Mouse (Mus musculus) hindbrain, embryonic 14.5 days (tissue): Measurements from ENCODE around the gene Fkbp4. TPM values are rescaled to one million over a fixed set of nuclear protein-coding genes. Genes with fewer than 3 reads are reported as not detected.

Experiments
- ATAC-seq: fragments of 200-750 bp; cut with Nextera tagmentation; 2 replicates; pipeline ENCODE4 v1.8.0; 2017; ENCODE audit warnings: moderate number of reproducible peaks, mild to moderate bottlenecking, moderate TSS enrichment, moderate library complexity; ENCODE audit not compliant: low FRiP score
- DNase-seq: peaks from one replicate; pipeline ENCODE4 v3.0.0-alpha.2; 2015; ENCODE audit warnings: low spot score
- H3K27ac ChIP-seq: fragments of 300-500 bp; sonication (generic); 2 replicates; pipeline ENCODE4 v1.5.1; 2014; ENCODE audit warnings: mild to moderate bottlenecking, moderate library complexity
- H3K27me3 ChIP-seq: fragments of 300-500 bp; sonication (generic); 2 replicates; pipeline ENCODE4 v1.6.1; 2014; ENCODE audit warnings: mild to moderate bottlenecking, low read length, mixed read lengths; ENCODE audit not compliant: control insufficient read depth, insufficient read depth
- H3K36me3 ChIP-seq: fragments of 300-500 bp; sonication (generic); replicated peaks from 2 replicates; pipeline ENCODE4 v1.6.1; 2014; ENCODE audit not compliant: control insufficient read depth, insufficient read depth
- H3K4me1 ChIP-seq: fragments of 300-500 bp; sonication (generic); replicated peaks from 2 replicates; pipeline ENCODE4 v1.6.1; 2014; ENCODE audit warnings: antibody characterized with exemption, low read length, mixed read lengths; ENCODE audit not compliant: control insufficient read depth, insufficient read depth
- H3K4me2 ChIP-seq: fragments of 300-500 bp; sonication (generic); replicated peaks from 2 replicates; pipeline ENCODE4 v1.6.1; 2014; ENCODE audit warnings: mild to moderate bottlenecking, moderate library complexity
- H3K4me3 ChIP-seq: fragments of 300-500 bp; sonication (generic); replicated peaks from 2 replicates; pipeline ENCODE4 v1.5.1; 2014; ENCODE audit warnings: mild to moderate bottlenecking, low read length
- H3K9ac ChIP-seq: fragments of 300-500 bp; sonication (generic); 2 replicates; pipeline ENCODE4 v1.6.1; 2014
- H3K9me3 ChIP-seq: fragments of 300-500 bp; sonication (generic); 2 replicates; pipeline ENCODE4 v1.6.1; 2016; ENCODE audit warnings: low read length; ENCODE audit not compliant: control insufficient read depth
- WGBS: fragments of 180-500 bp; shearing (Covaris S2); extraction: QIAGEN DNeasy Blood & Tissue Kit; methylation state at CpG from one replicate; pipeline ENCODE4 v1.1.7; 2014; 5-methylcytosine and 5-hydroxymethylcytosine counted together
- polyA plus RNA-seq: library from polyadenylated mRNA; unstranded; fragments of >200 nt; fragmentation: Nextera tagmentation; extraction: Ambion mirVana; gene quantifications from 2 replicates; pipeline ENCODE4 v1.2.1, GENCODE M21; 2014

Gene Fkbp4
- polyA plus RNA-seq, 1 experiment from 2014 or later, result 293 TPM

- ATAC-seq (no peak), DNase-seq (no peak)
- no peaks in the 10 kb centered on the region for H3K27me3 ChIP-seq
- no peaks in the 10 kb centered on the region for H3K4me1 ChIP-seq
- H3K9ac ChIP-seq, result no peak overlapping the region
- no peaks in the 10 kb centered on the region for H3K9me3 ChIP-seq
- H3K36me3 ChIP-seq, result peaks cover 80% of the 10 kb centered on the region
- 95% methylated on average over 13 of the region's 13 CpGs for WGBS
- H3K27ac ChIP-seq, result no peak overlapping the region
- H3K4me2 ChIP-seq, result no peak overlapping the region
- H3K4me3 ChIP-seq, result no peak overlapping the region
Observed at GRCm38 (mm10) chr6:128410305-128410704, 28.2 kb downstream of the Fkbp4 start.

- Histone ChIP-seq H3K27ac (no peak overlapping the region), H3K4me1 (no peaks in the 10 kb centered on the region), H3K9me3 (no peaks in the 10 kb centered on the region), H3K36me3 (peaks cover 67% of the 10 kb centered on the region), H3K4me2 (no peak overlapping the region), H3K4me3 (no peak overlapping the region), H3K27me3 (no peaks in the 10 kb centered on the region), H3K9ac (no peak overlapping the region)
- WGBS, result 89% methylated on average over 7 of the region's 7 CpGs
- ATAC-seq, result no peak
- no peak for DNase-seq
Observed at GRCm38 (mm10) chr6:128408544-128409125, 29.8 kb downstream of the Fkbp4 start.

GRCm38 (mm10) chr6:128404708-128405107 is 33.8 kb downstream of the Fkbp4 start:
- WGBS, result 57% methylated on average over 5 of the region's 5 CpGs
- no peak overlapping the region for H3K9ac ChIP-seq
- DNase-seq, result no peak
- H3K4me2 ChIP-seq, result no peak overlapping the region
- H3K4me1 ChIP-seq, result peaks cover 10% of the 10 kb centered on the region; the same call in 1 of the 2 replicates
- no peak for ATAC-seq
- no peaks in the 10 kb centered on the region for H3K9me3 ChIP-seq
- H3K27ac ChIP-seq, result no peak overlapping the region
- no peak overlapping the region for H3K4me3 ChIP-seq
- peaks cover 35% of the 10 kb centered on the region for H3K36me3 ChIP-seq
- H3K27me3 ChIP-seq, result no peaks in the 10 kb centered on the region

GRCm38 (mm10) chr6:128399421-128400185 is 38.9 kb downstream of the Fkbp4 start:
- peak; percentile 88 for ATAC-seq

GRCm38 (mm10) chr6:128398996-128399395 is 39.5 kb downstream of the Fkbp4 start, which contains the start of gene Nrip2:
Gene Nrip2, plus strand, starts transcription at chr6:128399296.
- Histone ChIP-seq H3K9me3 (no peaks in the 10 kb centered on the region), H3K36me3 (no peaks in the 10 kb centered on the region), H3K4me3 (peak within 1 kb of the TSS; percentile 20), H3K9ac (peak within 1 kb of the TSS; percentile 54), H3K27me3 (no peaks in the 10 kb centered on the region), H3K4me1 (peaks cover 12% of the 10 kb centered on the region; the same call in 1 of the 2 replicates), H3K4me2 (peak within 1 kb of the TSS; percentile 49), H3K27ac (peak within 1 kb of the TSS; percentile 66)
- DNase-seq (no peak), ATAC-seq (no peak)
- WGBS, result 75% methylated on average over 3 of the region's 3 CpGs

More at GRCm38 (mm10) chr6:128399421-128400185, 38.9 kb downstream of the Fkbp4 start:
- 42% methylated on average over 21 of the region's 21 CpGs for WGBS
- Histone ChIP-seq H3K9ac (peak overlapping the region; percentile 54), H3K27me3 (no peaks in the 10 kb centered on the region), H3K36me3 (no peaks in the 10 kb centered on the region), H3K4me3 (peak overlapping the region; percentile 20), H3K27ac (peak overlapping the region; percentile 66), H3K4me1 (peaks cover 12% of the 10 kb centered on the region; the same call in 1 of the 2 replicates), H3K4me2 (peak overlapping the region; percentile 49), H3K9me3 (no peaks in the 10 kb centered on the region)
- peak; percentile 59 for DNase-seq

- H3K4me1 ChIP-seq, result peaks cover 12% of the 10 kb centered on the region; the same call in 1 of the 2 replicates
- 80% methylated on average over 7 of the region's 7 CpGs for WGBS
- H3K9me3 ChIP-seq, result no peaks in the 10 kb centered on the region
- H3K27me3 ChIP-seq, result no peaks in the 10 kb centered on the region
- no peaks in the 10 kb centered on the region for H3K36me3 ChIP-seq
- H3K9ac ChIP-seq, result no peak overlapping the region
- H3K4me2 ChIP-seq, result no peak overlapping the region
- ATAC-seq (no peak), DNase-seq (no peak)
- no peak overlapping the region for H3K27ac ChIP-seq
- no peak overlapping the region for H3K4me3 ChIP-seq
Observed at GRCm38 (mm10) chr6:128397574-128398261, 40.8 kb downstream of the Fkbp4 start.

GRCm38 (mm10) chr6:128390683-128391082 is 47.8 kb downstream of the Fkbp4 start:
- no peaks in the 10 kb centered on the region for H3K4me1 ChIP-seq
- H3K9me3 ChIP-seq, result no peaks in the 10 kb centered on the region
- ATAC-seq, result no peak
- no peaks in the 10 kb centered on the region for H3K27me3 ChIP-seq
- no peak overlapping the region for H3K4me2 ChIP-seq
- WGBS, result 71% methylated on average over 1 of the region's 1 CpGs
- H3K27ac ChIP-seq, result no peak overlapping the region
- H3K36me3 ChIP-seq, result no peaks in the 10 kb centered on the region
- no peak overlapping the region for H3K4me3 ChIP-seq
- no peak for DNase-seq
- H3K9ac ChIP-seq, result no peak overlapping the region

- Histone ChIP-seq H3K27ac (no peak overlapping the region), H3K9me3 (no peaks in the 10 kb centered on the region), H3K27me3 (no peaks in the 10 kb centered on the region), H3K4me2 (no peak overlapping the region), H3K9ac (no peak overlapping the region), H3K36me3 (no peaks in the 10 kb centered on the region), H3K4me3 (no peak overlapping the region), H3K4me1 (no peaks in the 10 kb centered on the region)
- DNase-seq, result no peak
- 92% methylated on average over 1 of the region's 1 CpGs for WGBS
- ATAC-seq, result no peak
Observed at GRCm38 (mm10) chr6:128389185-128389584, 49.3 kb downstream of the Fkbp4 start.

- 84% methylated on average over 1 of the region's 1 CpGs for WGBS
- H3K9me3 ChIP-seq, result no peaks in the 10 kb centered on the region
- H3K4me2 ChIP-seq, result no peak overlapping the region
- H3K27me3 ChIP-seq, result no peaks in the 10 kb centered on the region
- no peaks in the 10 kb centered on the region for H3K4me1 ChIP-seq
- no peak for DNase-seq
- no peak for ATAC-seq
- H3K4me3 ChIP-seq, result no peak overlapping the region
- H3K27ac ChIP-seq, result no peak overlapping the region
- no peak overlapping the region for H3K9ac ChIP-seq
- no peaks in the 10 kb centered on the region for H3K36me3 ChIP-seq
Observed at GRCm38 (mm10) chr6:128385026-128385425, 53.5 kb downstream of the Fkbp4 start.
